Mouse (Mus musculus) cerebellum, adult 9-10 months (tissue): Measurements from ENCODE around the gene Tcirg1.
A peak's percentile ranks its signal among the peaks of the same experiment; 100 is the strongest.

Experiments
- DNase-seq: peaks from one replicate; pipeline ENCODE4 v3.0.0; 2022

Gene Tcirg1

GRCm38 (mm10) chr19:3926685-3927084, 19.8 kb upstream of the Tcirg1 start:
- no peak for DNase-seq

- DNase-seq: peak; percentile 57
These were observed 19.3 kb upstream of the Tcirg1 start for GRCm38 (mm10) chr19:3926279-3926678.

DNA sequence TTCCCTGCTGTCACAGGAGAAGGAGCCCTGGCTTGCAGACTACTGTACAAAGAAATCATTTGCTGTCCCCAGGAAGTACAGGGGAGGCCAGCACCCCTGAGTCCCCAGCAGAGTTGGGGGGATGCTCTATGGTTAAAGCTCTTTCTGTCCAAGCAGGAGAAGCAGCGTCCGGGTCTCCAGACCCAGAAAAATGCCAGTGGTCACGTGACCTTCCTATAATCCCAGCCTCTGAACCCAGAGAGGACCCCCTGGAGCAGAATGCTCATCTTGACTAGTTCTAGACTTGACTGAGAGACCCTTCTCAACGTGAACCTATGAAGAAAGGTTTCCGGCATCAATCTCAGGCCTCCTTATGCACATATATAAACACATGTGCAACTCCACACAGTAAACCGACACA, 18.9 kb upstream of the Tcirg1 start:
- DNase-seq: no peak

GRCm38 (mm10) chr19:3924868-3925267, 17.9 kb upstream of the Tcirg1 start:
- DNase-seq: no peak

- DNase-seq: no peak
These were observed 17.3 kb upstream of the Tcirg1 start for GRCm38 (mm10) chr19:3924190-3924589.

GRCm38 (mm10) chr19:3923586-3923985, 16.7 kb upstream of the Tcirg1 start:
- DNase-seq: no peak

DNA sequence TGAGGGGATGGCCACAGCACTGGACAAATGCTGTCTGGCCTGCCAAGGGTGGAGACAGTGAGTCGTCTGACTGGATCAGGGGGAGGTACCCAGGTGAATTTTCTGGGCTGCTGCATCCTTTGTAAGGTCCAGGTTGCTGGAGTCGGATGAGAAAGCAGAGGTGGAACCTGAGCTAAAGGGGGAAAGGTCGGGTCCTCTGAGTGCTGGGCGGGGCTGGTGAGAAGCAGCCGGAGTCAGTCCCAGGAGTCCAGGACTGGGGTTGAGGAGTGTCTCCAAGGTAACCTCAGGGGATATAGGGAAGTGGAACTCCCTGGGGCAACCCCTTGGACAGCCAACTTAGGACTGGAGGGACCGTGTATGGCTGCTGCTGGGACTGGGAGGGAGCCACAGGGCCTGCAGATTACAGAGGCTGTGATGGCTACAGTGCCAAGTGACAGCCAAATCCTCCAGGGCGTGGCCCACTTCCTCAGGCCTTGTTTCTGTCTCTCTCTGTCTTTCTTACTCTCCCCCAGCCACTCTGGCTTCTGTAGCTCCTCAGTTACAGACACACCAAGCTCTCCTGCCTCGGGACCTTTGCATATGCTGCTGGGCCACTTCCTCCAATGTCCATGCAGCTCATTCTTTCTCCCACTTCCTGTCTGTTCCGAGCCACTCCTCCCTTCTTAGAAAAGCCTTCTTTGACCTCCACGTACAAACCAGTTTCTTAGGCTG, 15.9 kb upstream of the Tcirg1 start:
- no peak for DNase-seq

GRCm38 (mm10) chr19:3919928-3920327, 13.0 kb upstream of the Tcirg1 start:
- no peak for DNase-seq

GRCm38 (mm10) chr19:3916727-3917126, 9.8 kb upstream of the Tcirg1 start:
- DNase-seq: no peak

DNA sequence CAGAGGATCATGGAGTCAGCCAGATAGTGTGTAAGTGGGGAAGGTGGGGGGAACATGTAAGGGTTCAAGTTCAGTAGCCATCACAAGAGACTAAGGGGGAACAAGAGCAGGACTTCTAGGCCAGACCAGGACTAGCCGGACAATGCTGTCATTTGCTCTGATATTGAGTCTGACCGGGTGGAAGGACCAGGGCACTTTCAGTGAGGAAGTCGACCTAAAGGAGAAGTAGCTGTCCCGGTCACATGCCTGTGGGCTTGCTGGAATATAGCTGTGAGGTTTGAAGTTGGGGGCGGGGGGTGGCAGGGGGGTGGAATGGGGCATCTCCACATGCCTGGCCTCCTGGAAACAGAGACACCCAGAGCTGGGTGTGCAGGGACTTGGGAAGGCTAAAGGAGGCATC, 7.6 kb upstream of the Tcirg1 start:
- no peak for DNase-seq

DNA sequence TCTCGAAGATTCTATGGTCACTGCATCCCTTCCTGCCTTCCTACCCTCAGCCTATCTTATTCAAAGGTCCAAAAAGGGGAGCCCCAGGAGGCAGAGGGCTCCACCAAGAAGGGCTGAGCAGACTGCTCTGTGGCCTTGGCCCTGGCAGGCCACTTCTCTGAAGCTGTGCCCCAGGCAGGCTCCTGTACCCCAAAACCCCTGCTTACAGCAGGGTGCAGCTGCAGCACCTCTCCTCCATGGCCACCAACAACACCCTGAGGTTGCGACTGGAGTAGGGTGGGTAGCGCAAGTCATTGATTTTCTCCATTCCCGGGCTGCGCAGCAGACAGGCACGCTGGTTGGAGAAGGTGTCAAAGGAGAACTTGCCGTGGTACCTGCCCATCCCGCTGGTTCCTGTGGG, 6.8 kb upstream of the Tcirg1 start:
- peak; percentile 52 for DNase-seq

DNA sequence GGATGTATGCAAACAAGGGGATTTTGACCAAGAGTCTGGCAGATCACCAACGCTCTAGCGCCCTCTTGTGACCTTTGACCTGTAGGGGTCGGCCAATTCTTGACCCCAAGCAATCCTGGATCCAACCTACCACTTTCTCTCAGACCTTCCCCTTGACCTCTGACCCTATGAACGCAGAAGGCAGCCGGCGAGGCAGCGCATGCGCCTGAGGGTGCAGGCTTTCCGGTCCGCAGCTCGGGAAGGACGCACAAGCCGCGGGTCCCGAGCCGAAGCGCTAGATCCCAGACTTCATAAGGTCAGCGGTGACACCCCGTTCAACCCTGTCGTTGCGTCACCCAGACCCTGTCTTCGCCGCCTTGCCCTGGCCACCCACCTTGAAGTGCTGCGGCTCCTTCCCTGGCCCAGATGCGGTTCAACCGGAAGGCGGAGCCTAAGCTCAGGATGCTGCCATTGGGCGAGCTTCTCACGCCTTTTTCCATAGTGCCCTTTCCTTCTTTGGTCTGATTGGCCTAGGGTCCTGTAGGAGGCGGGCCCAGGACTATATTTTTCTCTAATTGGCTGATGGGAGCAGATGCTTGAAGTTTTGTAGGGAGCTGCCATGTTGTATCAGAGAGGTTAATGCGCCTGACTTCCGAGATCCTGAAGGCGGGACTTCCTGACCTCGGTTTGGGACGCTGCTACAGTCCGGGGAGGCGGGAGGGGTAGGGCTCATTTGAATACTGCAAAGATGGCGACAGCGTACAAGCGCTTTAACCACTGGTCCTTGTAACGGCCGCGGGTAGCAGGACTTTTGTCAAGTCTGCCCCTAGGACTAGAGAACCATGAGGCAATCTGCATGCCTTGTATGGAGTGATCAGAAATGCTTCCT, 5.6 kb upstream of the Tcirg1 start, which contains the start of gene Ndufs8:
Gene Ndufs8, minus strand, starts transcription at position 438 of the 868 bp plus-strand sequence.
- DNase-seq: peak; percentile 99

DNA sequence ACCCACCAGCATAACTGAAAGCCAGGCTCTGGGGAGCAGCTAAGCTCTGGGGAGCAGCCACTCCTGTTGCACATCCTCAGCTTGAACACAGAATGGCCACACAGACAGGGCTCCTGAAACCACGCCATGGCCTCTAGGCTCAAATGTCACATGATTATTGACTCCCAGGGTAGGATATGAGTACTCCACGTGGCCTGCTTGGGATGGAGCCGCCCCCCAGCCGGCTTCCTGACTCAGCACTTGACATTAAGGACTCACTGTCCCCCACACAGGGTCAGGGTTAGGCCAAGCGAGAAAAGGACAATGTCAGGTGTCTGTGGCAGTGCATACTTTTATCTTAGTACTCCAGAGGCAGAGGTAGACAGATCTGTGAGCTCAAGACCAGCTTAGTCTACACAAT, 3.3 kb upstream of the Tcirg1 start:
- DNase-seq: no peak

- DNase-seq: no peak
These were observed 1.1 kb upstream of the Tcirg1 start for GRCm38 (mm10) chr19:3907876-3908660.

DNA sequence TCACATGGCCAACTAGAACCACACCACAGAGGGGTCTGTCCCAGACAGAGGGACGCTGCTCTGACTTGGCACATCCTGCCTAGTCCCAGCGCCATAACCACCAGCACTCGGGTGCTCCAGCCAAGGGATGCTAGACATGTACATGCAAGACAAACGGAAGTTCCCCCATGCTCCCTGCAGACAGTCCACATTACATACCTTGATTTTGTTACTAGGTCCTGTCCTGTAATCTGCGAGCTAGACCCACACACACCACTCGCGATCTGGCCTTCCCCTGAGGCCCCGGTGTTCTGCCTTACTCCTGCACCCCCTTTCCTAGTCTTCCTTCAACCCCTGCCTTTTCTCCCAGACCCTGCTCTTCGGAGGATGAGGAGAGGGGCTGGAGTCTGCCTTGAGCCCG, 607 bp downstream of the Tcirg1 start:
- DNase-seq: no peak

GRCm38 (mm10) chr19:3905261-3905969, 1.5 kb downstream of the Tcirg1 start:
- no peak for DNase-seq

- no peak for DNase-seq
These were observed 2.6 kb downstream of the Tcirg1 start for GRCm38 (mm10) chr19:3904363-3904675.

GRCm38 (mm10) chr19:3903648-3904362, 3.1 kb downstream of the Tcirg1 start:
- DNase-seq: no peak

GRCm38 (mm10) chr19:3902966-3903365, 4.0 kb downstream of the Tcirg1 start:
- no peak for DNase-seq

DNA sequence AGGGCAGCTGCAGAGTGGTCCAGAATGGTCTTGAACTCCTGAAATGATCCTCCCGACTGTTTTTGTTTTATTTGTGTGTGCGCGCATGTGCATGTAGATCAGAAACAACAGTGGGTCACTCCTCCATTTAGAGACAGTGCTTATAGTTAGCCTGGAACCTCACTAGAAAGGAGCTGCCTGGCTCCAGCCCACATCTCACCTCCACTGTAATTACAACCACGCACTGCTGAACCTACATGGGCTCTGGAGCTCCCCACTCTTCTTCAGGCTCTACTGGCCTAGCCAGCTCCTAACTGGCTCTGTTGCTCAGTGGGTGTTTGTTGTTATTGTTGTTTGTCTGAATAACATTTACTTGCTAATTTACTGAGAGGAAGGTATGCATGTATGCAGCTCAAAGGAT, 7.3 kb downstream of the Tcirg1 start:
- no peak for DNase-seq

GRCm38 (mm10) chr19:3898952-3899351, 8.0 kb downstream of the Tcirg1 start:
- DNase-seq: no peak

DNA sequence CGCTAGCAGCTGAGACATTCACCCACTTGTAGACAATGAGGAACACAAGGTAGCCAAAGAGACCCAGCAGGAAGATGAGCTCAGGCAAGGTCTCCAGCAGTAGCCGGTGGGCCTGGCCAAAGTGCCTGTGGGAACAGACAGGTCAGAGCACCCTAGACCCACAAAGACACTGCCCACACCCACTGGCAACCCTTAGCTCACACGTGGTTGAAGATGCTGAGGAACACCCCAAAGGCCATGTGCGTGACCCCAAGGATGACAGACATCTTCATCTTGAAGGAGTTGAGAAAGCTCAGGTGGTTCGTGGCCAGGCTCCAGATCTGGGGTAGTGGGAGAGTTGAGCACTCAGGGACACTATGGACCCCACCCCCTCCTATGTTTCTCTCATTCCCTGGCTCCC, 9.4 kb downstream of the Tcirg1 start:
- no peak for DNase-seq
